Mouse (Mus musculus) CH12.LX (cell line): ENCODE measurements around the gene Ccdc32. TPM values are rescaled to one million over a fixed set of nuclear protein-coding genes. Genes with fewer than 3 reads are reported as not detected.

Experiments
- DNase-seq: peaks from one replicate; pipeline ENCODE4 v3.0.0-alpha.2; 2013; ENCODE audit errors: extremely low read depth
- H3K27ac ChIP-seq: 2 replicates; pipeline ENCODE4 v1.5.1; 2012; ENCODE audit warnings: low read depth, mild to moderate bottlenecking, control low read depth, moderate library complexity; ENCODE audit not compliant: insufficient read depth
- H3K27me3 ChIP-seq: replicated peaks from 2 replicates; pipeline ENCODE3; 2012; ENCODE audit warnings: inconsistent platforms
- H3K36me3 ChIP-seq, 2 experiments: replicated peaks in 1 of 2; 2 replicates each; pipeline versions ENCODE3 to v1.6.1; 2012; ENCODE audit warnings: inconsistent platforms in 1 of 2, low read length in 1 of 2, mild to moderate bottlenecking in 1 of 2, mixed read lengths in 1 of 2, moderate library complexity in 1 of 2; ENCODE audit not compliant: control insufficient read depth in 1 of 2, insufficient read depth in 1 of 2
- H3K4me1 ChIP-seq, 2 experiments: 2 replicates each; pipeline ENCODE4 v1.6.1; 2012; ENCODE audit warnings: inconsistent platforms in 1 of 2, moderate library complexity in 1 of 2; ENCODE audit not compliant: insufficient read depth in 2 of 2, control insufficient read depth in 1 of 2
- H3K4me2 ChIP-seq: 2 replicates; pipeline ENCODE4 v1.6.1; 2012; ENCODE audit warnings: low read depth, mild to moderate bottlenecking, control low read depth; ENCODE audit not compliant: poor library complexity, insufficient read depth, severe bottlenecking
- H3K4me3 ChIP-seq, 3 experiments: fragments of 150-350 bp in 1 of 3; sonication (generic) in 1 of 3; replicated peaks in 1 of 3; 2 replicates each; pipeline versions ENCODE3 to v1.5.1; 2011 to 2012; ENCODE audit warnings: low read depth in 2 of 3, low read length in 2 of 3, mild to moderate bottlenecking in 2 of 3, moderate library complexity in 2 of 3, control low read depth in 1 of 3, improper control_type of control experiment in 1 of 3, inconsistent platforms in 1 of 3, mixed read lengths in 1 of 3; ENCODE audit not compliant: poor library complexity in 1 of 3
- H3K79me2 ChIP-seq: replicated peaks from 2 replicates; pipeline ENCODE4 v1.6.1; 2012; ENCODE audit warnings: mild to moderate bottlenecking, moderate library complexity; ENCODE audit not compliant: control insufficient read depth, poor library complexity, insufficient read depth, severe bottlenecking; ENCODE audit errors: extremely low read depth
- H3K9ac ChIP-seq: 2 replicates; pipeline ENCODE4 v1.6.1; 2012; ENCODE audit warnings: low read depth, mild to moderate bottlenecking, control low read depth, moderate library complexity; ENCODE audit not compliant: insufficient read depth
- H3K9me3 ChIP-seq: replicated peaks from 2 replicates; pipeline ENCODE3; 2012; ENCODE audit warnings: low read length, inconsistent platforms, mixed read lengths
- BHLHE40 ChIP-seq: IDR thresholded peaks from 2 replicates; pipeline ENCODE4 v1.6.1; 2011; ENCODE audit warnings: mild to moderate bottlenecking, low read depth, low read length, improper control_type of control experiment
- CHD1 ChIP-seq: IDR thresholded peaks from 2 replicates; pipeline ENCODE4 v1.6.1; 2012; ENCODE audit warnings: low read depth, low read length, improper control_type of control experiment, inconsistent platforms
- CHD2 ChIP-seq: IDR thresholded peaks from 2 replicates; pipeline ENCODE4 v1.6.1; 2011; ENCODE audit warnings: low read length, improper control_type of control experiment
- CTCF ChIP-seq, 2 experiments: IDR thresholded peaks in 1 of 2; conservative IDR thresholded peaks in 1 of 2; 2 replicates each; pipeline ENCODE4 v1.5.1; 2011 to 2012; ENCODE audit warnings: low read depth in 2 of 2, low read length in 2 of 2, improper control_type of control experiment in 1 of 2, inconsistent platforms in 1 of 2, mild to moderate bottlenecking in 1 of 2, moderate library complexity in 1 of 2
- E2F4 ChIP-seq: IDR thresholded peaks from 2 replicates; pipeline ENCODE4 v1.6.1; 2011; ENCODE audit warnings: low read depth, low read length, improper control_type of control experiment; ENCODE audit not compliant: insufficient replicate concordance
- ELF1 ChIP-seq: IDR thresholded peaks from 2 replicates; pipeline ENCODE4 v1.6.1; 2014; ENCODE audit warnings: low read depth, mild to moderate bottlenecking, inconsistent platforms, low read length, improper control_type of control experiment
- ETS1 ChIP-seq: conservative IDR thresholded peaks from 2 replicates; pipeline ENCODE4 v1.6.1; 2012; ENCODE audit warnings: low read depth, mild to moderate bottlenecking, inconsistent platforms, low read length, improper control_type of control experiment, moderate library complexity
- GABPA ChIP-seq: IDR thresholded peaks from 2 replicates; pipeline ENCODE4 v1.6.1; 2012; ENCODE audit warnings: low read depth, low read length, improper control_type of control experiment, inconsistent platforms; ENCODE audit not compliant: insufficient replicate concordance
- HCFC1 ChIP-seq: IDR thresholded peaks from 2 replicates; pipeline ENCODE4 v1.6.1; 2012; ENCODE audit warnings: low read depth, mild to moderate bottlenecking, inconsistent platforms, low read length, improper control_type of control experiment
- IRF4 ChIP-seq: IDR thresholded peaks from 2 replicates; pipeline ENCODE4 v1.6.1; 2014; ENCODE audit warnings: low read depth, mild to moderate bottlenecking, inconsistent platforms, low read length, improper control_type of control experiment
- JUND ChIP-seq: conservative IDR thresholded peaks from 2 replicates; pipeline ENCODE4 v1.6.1; 2011; ENCODE audit warnings: low read depth, low read length, improper control_type of control experiment
- MAFK ChIP-seq: IDR thresholded peaks from 2 replicates; pipeline ENCODE4 v1.6.1; 2011; ENCODE audit warnings: low read length, improper control_type of control experiment; ENCODE audit not compliant: insufficient replicate concordance
- MAX ChIP-seq: IDR thresholded peaks from 2 replicates; pipeline ENCODE4 v1.6.1; 2011; ENCODE audit warnings: low read length, improper control_type of control experiment
- MAZ ChIP-seq: IDR thresholded peaks from 2 replicates; pipeline ENCODE4 v1.6.1; 2012; ENCODE audit warnings: low read depth, mild to moderate bottlenecking, inconsistent platforms, low read length, improper control_type of control experiment, moderate library complexity
- MEF2A ChIP-seq: IDR thresholded peaks from 2 replicates; pipeline ENCODE4 v1.6.1; 2014; ENCODE audit warnings: low read depth, mild to moderate bottlenecking, inconsistent platforms, low read length, improper control_type of control experiment, borderline replicate concordance
- MYC ChIP-seq: IDR thresholded peaks from 2 replicates; pipeline ENCODE4 v1.6.1; 2011; ENCODE audit warnings: low read depth, mild to moderate bottlenecking, improper control_type of control experiment, low read length
- SIN3A ChIP-seq: IDR thresholded peaks from 2 replicates; pipeline ENCODE4 v1.6.1; 2012; ENCODE audit warnings: low read length, improper control_type of control experiment, inconsistent platforms
- SMC3 ChIP-seq: IDR thresholded peaks from 2 replicates; pipeline ENCODE4 v1.6.1; 2011; ENCODE audit warnings: low read depth, low read length, improper control_type of control experiment
- TBP ChIP-seq: conservative IDR thresholded peaks from 2 replicates; pipeline ENCODE4 v1.6.1; 2011; ENCODE audit warnings: low read depth, low read length, improper control_type of control experiment
- ZC3H11A ChIP-seq: IDR thresholded peaks from 2 replicates; pipeline ENCODE4 v1.6.1; 2012; ENCODE audit warnings: low read depth, mild to moderate bottlenecking, inconsistent platforms, low read length, improper control_type of control experiment
- ZNF384 ChIP-seq: IDR thresholded peaks from 2 replicates; pipeline ENCODE4 v1.6.1; 2012; ENCODE audit warnings: low read depth, low read length, improper control_type of control experiment, inconsistent platforms
- dilution Hi-C: fragments of 300-500 bp; cut with MboI; formaldehyde crosslinking; loops from 2 replicates; pipeline ENCODE4 v1.14.3; 2020; ENCODE audit warnings: low sequenced_read_pairs; ENCODE audit not compliant: extremely low pct_unique_long_range_greater_than_20kb, extremely low pct_ligation_motif_present
- in situ Hi-C: fragments of 300-500 bp; cut with MboI; formaldehyde crosslinking; loops from 3 replicates; pipeline ENCODE4 v1.14.3; 2019; ENCODE audit warnings: low sequenced_read_pairs, low pct_ligation_motif_present, low pct_unique_long_range_greater_than_20kb, mixed read lengths
- polyA plus RNA-seq: library from polyadenylated mRNA; unstranded; fragments of >175 nt; gene quantifications from 2 replicates; pipeline ENCODE4 v1.2.1, GENCODE M21; 2012; ENCODE audit warnings: low read depth; ENCODE audit not compliant: insufficient read length
- total RNA-seq, 2 experiments: library from RNA; depleted of rRNA; stranded (reverse); fragments of 300-350 nt in 1 of 2; fragments of >200 nt in 1 of 2; gene quantifications; 2 replicates each; pipeline ENCODE4 v1.2.3; 2012 to 2014

Gene Ccdc32
- total and polyA plus RNA-seq, 3 experiments: 11.5 to 18.3 (median 11.7) TPM

GRCm38 (mm10) chr2:118995919-118996797, 33.0 kb downstream of the Ccdc32 start:
- Histone ChIP-seq H3K36me3 (no peaks in the 10 kb centered on the region), H3K27me3 (peaks cover 13% of the 10 kb centered on the region), H3K9ac (no peak overlapping the region), H3K4me2 (no peak overlapping the region), H3K79me2 (no peaks in the 10 kb centered on the region), H3K4me3 (no peak overlapping the region), H3K4me1 (peaks cover 5 to 19% of the 10 kb centered on the region in 2 experiments), H3K9me3 (no peaks in the 10 kb centered on the region), H3K27ac (no peak overlapping the region)
- TF ChIP-seq ETS1: no peak
- TF ChIP-seq MYC: no peak
- TF ChIP-seq MAX: no peak
- no peak for TF ChIP-seq GABPA
- TF ChIP-seq MAZ: no peak
- no peak for TF ChIP-seq JUND
- no peak for TF ChIP-seq BHLHE40
- no peak for TF ChIP-seq HCFC1
- no peak for TF ChIP-seq CHD2
- no peak for TF ChIP-seq SMC3
- TF ChIP-seq CHD1: no peak
- TF ChIP-seq E2F4: no peak
- TF ChIP-seq TBP: no peak
- no peak for TF ChIP-seq IRF4
- TF ChIP-seq CTCF (conservative IDR thresholded peaks at IDR 0.05 in 1 of 2, IDR thresholded peaks at IDR 0.05 in 1 of 2; ENCODE audit: low read depth in 2 of 2, low read length in 2 of 2): no peak
- in situ Hi-C loops: no loop called here
- no peak for DNase-seq
- dilution Hi-C loops: no loop called here

GRCm38 (mm10) chr2:118995490-118995889, 33.7 kb downstream of the Ccdc32 start:
- dilution Hi-C loops (no loop called here), in situ Hi-C loops (no loop called here)
- H3K36me3 ChIP-seq: no peaks in the 10 kb centered on the region
- H3K9me3 ChIP-seq: peaks cover 1% of the 10 kb centered on the region
- no peaks in the 10 kb centered on the region for H3K79me2 ChIP-seq
- no peak for DNase-seq
- H3K4me1 ChIP-seq: peaks cover 5 to 19% of the 10 kb centered on the region in 2 experiments
- no peak overlapping the region for H3K4me3 ChIP-seq
- H3K9ac ChIP-seq: no peak overlapping the region
- H3K4me2 ChIP-seq: no peak overlapping the region
- no peak overlapping the region for H3K27ac ChIP-seq
- H3K27me3 ChIP-seq: peaks cover 13% of the 10 kb centered on the region
- TF ChIP-seq MAFK: no peak
- TF ChIP-seq HCFC1: no peak
- TF ChIP-seq MAX: no peak
- no peak for TF ChIP-seq SMC3
- no peak for TF ChIP-seq IRF4
- TF ChIP-seq ELF1: no peak
- TF ChIP-seq CTCF (conservative IDR thresholded peaks at IDR 0.05 in 1 of 2, IDR thresholded peaks at IDR 0.05 in 1 of 2; ENCODE audit: low read depth in 2 of 2, low read length in 2 of 2): no peak
- no peak for TF ChIP-seq MEF2A
- no peak for TF ChIP-seq ETS1
- no peak for TF ChIP-seq SIN3A
- no peak for TF ChIP-seq MYC
- no peak for TF ChIP-seq ZNF384
- no peak for TF ChIP-seq CHD1
- TF ChIP-seq BHLHE40: no peak
- no peak for TF ChIP-seq JUND
- TF ChIP-seq ZC3H11A: no peak
